Mouse (Mus musculus) layer of hippocampus, postnatal 14 days (tissue): Measurements from ENCODE around the gene Gtf2f2. TPM values are rescaled to one million over a fixed set of nuclear protein-coding genes. Genes with fewer than 3 reads are reported as not detected.

Experiments used
- DNase-seq, 2 experiments: peaks; one replicate each; pipeline ENCODE4 v3.0.0; 2021 to 2022; ENCODE audit warnings: low spot score in 2 of 2, mixed read lengths in 1 of 2
- long read RNA-seq, 2 experiments: library from polyadenylated mRNA; stranded (forward); transcript quantifications; one replicate each; pipeline ENCODE4 v2.0.0; 2021
- total RNA-seq, 2 experiments: library from RNA; stranded (reverse); gene quantifications; 2 replicates each; pipeline ENCODE4 v1.2.3; 2021

The Gtf2f2 gene
- 10 to 100 TPM; 21.1 to 22.5 TPM for total RNA-seq
- long read RNA-seq, experiment 1, transcript Gtf2f2-201 (8 exons, 1,467 nt), result major isoform, 14 of 30 reads
- long read RNA-seq, experiment 1, partial matches to known transcripts, result 5 of 30 reads
- long read RNA-seq, experiment 1, other reads (novel, unspliced or antisense), result 11 of 30 reads
- long read RNA-seq, experiment 2, transcript Gtf2f2-201 (8 exons, 1,467 nt), result major isoform, 30 of 54 reads
- long read RNA-seq, experiment 2, partial matches to known transcripts, result 12 of 54 reads
- long read RNA-seq, experiment 2, other reads (novel, unspliced or antisense), result 12 of 54 reads

GRCm38 (mm10) chr14:76010102-76011061 lies at the start of gene Gtf2f2:
Gtf2f2 (minus strand) TSS chr14:76010865.
- DNase-seq, result peak; percentile 96 to 97

DNA sequence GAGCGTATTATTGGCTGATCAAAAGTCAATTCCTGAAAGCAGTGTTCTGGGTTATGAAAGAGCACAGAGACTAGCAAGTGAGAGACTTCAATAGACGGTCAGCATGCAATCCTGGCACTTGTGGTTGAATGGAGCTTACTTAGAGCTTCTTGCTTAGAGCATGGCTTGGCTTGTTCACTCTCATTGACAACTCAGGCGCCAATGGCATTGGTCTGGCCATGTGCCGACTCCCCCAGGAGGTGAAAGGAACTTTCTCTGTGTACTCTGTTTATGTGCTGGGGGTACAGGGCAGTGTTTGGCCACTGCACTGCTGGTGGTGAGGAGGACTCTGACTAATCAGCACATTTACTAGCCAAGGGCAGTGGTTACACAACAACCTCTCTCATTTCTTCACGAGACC lies 48.8 kb upstream of the Gtf2f2 start:
- no peak for DNase-seq

- no peak for DNase-seq
Measured at GRCm38 (mm10) chr14:76053726-76054125, 43.1 kb upstream of the Gtf2f2 start.

GRCm38 (mm10) chr14:76051966-76052365 lies 41.3 kb upstream of the Gtf2f2 start:
- DNase-seq, result no peak

DNA sequence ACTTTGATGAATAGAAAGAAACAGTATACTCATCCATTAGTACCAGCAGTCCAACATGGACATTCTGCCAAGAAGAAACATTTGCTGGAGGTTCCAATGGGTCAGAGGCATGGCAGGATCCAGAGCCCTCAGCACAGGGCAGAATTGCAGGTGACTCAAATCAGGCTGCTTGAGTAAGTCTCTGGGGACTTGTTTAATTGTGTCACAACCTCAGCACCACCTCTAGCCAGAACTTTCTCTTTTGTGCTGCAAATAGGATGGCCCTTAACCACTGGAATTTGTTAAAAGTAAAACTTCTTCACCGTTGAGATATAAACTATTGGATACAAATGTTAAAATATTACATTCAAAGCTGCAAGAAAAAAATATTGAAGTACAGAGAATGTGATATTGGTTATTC lies 35.1 kb upstream of the Gtf2f2 start:
- no peak for DNase-seq

DNA sequence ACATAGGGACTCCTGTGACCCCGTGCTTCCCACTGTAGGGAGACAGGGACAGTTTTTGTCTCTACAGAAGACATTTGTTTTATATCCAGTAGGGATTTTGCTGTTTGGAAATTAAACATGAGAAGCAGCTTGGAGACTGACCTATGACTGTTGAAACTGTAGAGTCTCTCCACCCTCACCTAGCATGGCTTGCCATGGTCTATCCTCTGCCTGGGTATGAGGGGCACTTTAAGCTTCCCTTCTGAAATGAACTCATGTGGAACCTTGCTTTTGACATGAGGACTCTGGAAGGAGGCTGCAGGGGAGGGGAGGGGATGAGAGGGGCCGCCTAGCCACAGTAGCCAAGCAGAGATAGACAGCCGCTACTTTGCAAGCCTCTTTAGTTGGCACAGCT lies 33.5 kb upstream of the Gtf2f2 start:
- no peak for DNase-seq

DNA sequence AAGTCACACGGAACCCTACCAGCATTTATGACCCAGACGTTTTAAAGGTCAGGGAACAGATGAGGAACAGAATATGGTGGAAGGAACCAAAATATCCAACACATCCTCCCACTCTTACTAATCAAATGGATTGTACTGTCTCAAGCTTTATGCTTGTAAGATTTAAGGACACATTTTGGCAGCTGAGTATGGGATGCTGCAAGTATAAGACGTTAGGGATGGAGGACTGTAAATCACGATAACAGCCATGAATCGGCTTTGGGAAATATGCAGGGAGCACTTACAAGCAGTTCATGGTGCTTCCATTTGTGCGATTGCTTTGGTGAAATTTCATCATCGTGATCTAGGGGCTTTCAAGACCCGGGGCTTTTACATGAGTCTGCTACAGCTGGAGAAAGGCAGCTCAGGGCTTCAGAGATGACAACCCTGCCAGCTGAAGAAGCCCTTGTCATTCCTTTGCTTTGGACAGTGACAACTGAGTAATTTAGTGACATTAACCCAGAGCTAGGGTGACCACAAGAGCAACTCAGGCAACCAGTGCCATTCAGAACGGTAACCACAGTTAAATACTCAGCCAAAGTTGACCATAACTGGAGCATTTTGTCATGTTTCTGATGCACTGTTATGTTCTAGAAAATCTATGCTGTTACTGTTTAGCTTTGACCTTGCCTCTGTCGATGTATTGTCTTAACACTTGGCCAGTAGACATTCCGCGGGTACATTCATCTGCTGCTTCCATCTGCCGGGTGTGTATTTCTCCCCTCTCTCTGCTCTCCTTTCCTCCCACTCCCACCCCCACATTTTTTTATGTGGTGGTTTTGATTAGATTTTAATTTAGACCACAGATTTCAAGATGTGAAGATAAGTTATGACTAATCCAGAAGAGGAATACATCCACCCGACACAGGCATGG lies 32.8 kb upstream of the Gtf2f2 start:
- DNase-seq, result peak in 1 of 2 experiments; percentile 64

DNA sequence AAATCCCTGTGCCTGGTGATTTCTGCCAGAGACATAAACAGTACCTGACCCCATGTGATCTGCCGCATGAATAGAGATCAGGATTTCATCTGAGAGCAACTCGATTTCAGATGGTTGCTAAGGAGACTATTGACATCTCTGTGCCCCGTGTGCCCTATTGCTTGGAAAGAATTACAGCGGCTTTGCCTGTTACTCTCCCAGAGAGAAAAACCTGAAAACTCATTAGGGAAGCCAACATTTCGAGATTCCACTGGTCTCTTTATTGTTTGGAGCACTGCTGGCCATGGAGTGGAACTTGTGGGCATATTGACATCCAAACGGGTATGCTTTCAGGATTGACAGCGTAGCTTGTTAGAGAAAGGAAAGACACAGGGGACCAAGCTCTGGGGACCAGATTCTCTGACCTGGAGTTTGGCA lies 22.6 kb upstream of the Gtf2f2 start:
- DNase-seq, result no peak

DNA sequence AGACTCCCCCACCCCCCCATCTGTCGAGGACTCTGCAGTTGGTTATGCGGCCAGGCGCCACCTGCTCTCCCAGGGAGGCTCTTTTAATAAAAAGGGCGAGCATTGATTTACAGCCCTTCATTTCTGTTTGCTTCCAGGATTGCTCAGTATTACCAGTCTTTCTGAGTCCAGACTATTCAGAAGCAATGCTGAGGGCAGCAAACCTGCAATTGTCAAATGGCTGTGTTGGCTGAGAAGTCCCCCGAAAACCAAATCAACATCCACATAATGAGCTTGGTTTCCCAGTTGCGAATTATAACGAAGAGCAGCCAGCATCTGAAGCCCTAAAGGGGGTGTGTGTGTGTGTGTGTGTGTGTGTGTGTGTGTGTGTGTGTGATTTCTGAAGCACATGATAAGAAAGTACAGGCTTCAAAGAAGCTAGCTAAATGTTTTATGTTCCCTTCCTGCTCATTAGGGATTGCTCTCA lies 22.0 kb upstream of the Gtf2f2 start:
- DNase-seq, result peak in 1 of 2 experiments; percentile 32

DNA sequence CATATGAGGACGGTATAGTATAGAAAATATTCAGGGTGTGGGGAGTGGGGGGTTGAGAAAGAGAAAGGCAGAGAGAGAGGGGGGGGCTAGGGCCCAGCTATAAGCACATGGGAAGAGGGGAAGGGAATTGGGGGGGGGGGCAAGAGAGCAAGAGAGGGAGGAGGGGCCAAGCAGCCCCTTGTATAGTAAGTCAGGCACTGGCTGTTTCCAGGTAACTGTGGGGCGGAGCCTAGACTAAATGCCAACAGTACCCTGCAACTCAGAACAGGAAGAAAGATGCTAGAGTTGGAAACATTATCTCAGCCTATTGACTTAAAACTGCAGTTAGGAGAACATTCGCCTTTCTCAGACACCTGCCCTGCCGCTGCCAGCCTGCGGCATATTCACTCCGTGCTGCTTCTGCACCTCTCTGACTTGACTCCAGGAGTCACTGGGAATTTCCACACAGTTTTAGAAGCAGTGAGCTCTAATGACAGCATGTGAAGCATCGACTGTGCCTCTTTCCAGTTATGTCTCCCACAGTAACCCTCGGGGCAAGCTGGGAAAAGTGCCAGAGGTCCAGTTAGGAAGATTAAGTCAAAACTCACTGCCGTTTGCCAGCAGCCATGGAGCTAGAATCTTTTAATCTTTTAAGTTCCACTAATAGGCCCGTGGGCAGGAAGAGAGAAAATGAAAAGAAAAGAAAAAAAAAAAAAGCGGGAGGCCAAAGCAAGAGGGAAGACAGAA lies 20.6 kb upstream of the Gtf2f2 start:
- DNase-seq, result peak in 1 of 2 experiments; percentile 33

- peak; percentile 29 to 75 for DNase-seq
Measured at GRCm38 (mm10) chr14:76024641-76025040, 14.0 kb upstream of the Gtf2f2 start.

DNA sequence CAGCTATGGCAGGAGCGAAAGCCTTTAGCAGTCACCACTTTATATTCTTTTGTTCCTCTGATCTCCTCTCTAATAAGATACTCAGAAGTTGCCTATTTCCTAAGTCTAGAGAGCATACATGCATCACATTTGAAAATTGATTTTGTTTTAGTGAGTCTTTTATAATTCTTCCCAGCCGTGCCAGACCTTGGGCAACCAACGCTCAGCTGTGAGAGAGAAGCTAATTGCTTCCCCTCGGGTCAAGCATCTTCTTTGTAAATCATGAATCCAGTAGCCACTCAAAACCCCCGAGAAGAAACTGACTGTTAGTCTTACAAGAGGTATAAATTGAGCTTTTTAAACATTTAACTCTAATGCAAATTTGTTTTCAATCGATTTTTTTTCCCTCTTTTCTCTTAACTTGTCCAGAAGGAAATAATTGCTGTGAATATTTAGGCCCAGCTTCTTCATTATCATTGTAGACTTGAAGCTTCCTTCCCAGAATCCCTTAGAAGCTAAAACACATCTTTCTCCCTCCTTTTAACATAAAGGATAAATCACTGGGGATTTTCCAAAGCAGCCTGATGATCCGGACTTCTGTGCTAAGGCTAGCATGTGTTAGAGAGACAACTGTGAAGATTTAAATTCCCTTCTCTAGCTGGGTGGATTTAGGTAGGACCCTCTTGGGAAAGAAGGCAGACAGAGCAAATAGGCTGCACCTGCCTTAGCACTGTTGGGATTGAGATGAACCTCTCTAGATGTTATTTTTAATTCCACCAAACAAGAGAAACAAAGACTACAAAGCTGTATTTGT lies 10.5 kb upstream of the Gtf2f2 start:
- no peak for DNase-seq

- no peak for DNase-seq
Measured at GRCm38 (mm10) chr14:76020259-76020785, 9.7 kb upstream of the Gtf2f2 start.

DNA sequence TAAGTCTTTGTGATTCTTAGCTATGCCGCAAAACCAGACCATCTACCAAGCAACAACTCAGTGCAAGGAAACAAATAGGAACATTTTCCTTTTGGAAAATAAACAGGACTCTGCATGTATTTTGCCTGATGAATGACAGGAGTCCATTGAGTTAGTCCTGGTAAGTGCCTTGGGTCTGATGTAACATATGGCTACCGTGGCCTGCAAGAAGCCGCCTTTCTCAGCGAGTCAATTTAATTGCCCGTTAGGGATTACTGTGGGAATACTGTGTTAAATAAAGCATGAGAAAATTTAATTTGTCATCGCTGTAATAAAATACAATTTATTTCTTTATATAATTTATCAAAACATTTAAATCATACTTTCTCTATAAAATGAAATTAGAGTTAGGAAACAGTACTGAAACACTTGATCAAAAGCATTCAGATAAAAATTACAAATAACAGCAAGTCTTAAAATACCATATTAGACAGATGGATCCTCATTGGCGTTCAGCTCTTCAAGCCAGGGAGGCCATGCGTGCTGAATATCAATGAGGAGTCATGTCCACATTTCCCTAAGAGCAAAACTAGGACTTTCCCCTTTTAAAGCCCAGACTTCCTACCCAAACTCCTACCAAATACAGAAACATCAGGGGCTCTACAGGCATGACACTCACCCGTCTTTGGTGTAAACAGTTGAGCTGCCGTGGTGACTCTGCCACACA lies 7.3 kb upstream of the Gtf2f2 start:
- no peak for DNase-seq

- DNase-seq, result no peak
Measured at GRCm38 (mm10) chr14:76014331-76014730, 3.7 kb upstream of the Gtf2f2 start.

DNA sequence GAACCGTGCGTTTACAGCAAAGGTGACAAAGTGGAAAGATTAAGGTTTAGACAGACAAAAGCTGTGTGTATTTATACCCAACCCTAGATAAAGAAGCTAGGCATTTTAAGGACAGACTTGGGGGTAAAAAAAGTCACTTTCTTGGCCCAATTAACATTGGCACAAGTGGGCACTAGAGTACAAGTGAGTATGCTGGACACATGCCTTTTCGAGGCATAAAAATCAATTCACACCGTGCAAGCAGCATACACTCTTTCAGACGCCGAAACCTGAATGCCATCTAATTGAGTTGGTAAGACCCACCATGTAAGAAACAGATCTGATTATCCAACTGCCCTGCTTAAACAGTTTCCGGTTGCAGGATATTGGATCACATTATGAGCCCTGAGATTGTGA lies 395 bp upstream of the Gtf2f2 start:
- DNase-seq, result no peak

DNA sequence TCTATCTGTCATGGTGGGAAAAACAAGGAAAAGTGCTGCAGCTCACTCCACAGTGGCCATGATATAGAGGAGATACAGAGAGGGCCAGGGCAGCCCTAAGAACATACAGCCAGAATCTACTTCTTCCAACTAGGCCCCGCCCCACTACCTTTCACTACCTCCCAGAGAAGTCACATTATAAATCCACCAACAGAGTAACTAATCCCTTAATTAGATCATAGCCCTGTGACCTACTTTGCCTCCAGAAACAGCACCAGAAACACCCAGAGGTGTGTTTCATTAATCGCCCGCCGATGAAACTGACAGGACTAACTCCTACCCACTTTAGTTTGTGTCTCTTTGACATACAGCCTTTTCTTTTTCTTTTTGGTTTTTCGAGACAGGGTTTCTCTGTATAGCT lies 1.5 kb downstream of the Gtf2f2 start:
- no peak for DNase-seq

DNA sequence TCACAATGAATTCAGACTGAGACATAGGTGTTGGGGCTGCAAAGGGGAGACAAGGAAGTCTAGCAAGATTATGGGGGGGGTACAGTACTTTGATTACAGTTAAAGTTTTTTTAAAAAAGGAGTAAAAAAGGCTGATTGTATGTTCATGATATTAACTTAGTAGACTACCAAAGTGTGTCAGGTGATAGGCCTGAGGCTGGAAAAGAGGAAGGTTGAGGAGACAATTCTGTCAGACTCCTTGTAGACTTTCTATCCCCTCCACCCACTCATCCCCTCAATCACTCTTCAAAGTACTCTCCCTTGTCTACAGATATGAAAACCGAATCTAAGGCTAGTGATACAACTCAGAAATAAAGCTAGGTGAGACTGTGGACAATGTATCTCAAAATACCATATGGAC lies 2.5 kb downstream of the Gtf2f2 start:
- no peak for DNase-seq

DNA sequence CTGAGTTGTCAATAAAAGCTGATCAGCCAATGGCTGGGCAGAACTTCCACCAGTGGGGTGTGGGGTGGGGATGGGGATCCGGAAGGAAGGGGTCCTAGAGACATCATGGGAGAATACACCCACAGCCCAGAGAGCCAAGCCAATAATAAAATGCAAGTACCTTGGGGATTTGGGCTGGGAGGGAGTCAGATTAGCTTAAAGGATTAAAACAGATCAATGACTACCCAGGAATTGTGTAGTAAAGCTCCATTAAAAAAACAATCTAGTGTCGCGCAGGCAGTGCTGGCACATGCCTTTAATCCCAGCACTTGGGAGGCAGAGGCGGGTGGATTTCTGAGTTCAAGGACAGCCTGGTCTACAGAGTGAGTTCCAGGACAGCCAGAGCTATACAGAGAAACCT lies 5.7 kb downstream of the Gtf2f2 start:
- DNase-seq, result no peak
